Mouse (Mus musculus) MEL-GATA-1-ER (cell line): ENCODE data around the gene Gm3625.
A peak's percentile ranks its signal among the peaks of the same experiment; 100 is the strongest.
"Not testable (repeated sequence)": the region's sequence is repeated elsewhere in the genome, so short reads cannot be mapped to it uniquely, and the experiment has no call there.

Experiments used
- DNase-seq: peaks from one replicate; pipeline ENCODE4 v3.0.0-alpha.2; 2012; ENCODE audit warnings: low read depth; ENCODE audit errors: extremely low read depth

The Gm3625 gene

GRCm38 (mm10) chr12:4556891-4557290 lies 35.8 kb downstream of the Gm3625 start:
- DNase-seq: no peak

GRCm38 (mm10) chr12:4555451-4555850 lies 37.3 kb downstream of the Gm3625 start:
- no peak for DNase-seq

GRCm38 (mm10) chr12:4553704-4554103 lies 39.0 kb downstream of the Gm3625 start:
- not testable (repeated sequence) for DNase-seq

- DNase-seq: peak; percentile 73
Measured at GRCm38 (mm10) chr12:4548053-4549013, 44.4 kb downstream of the Gm3625 start.

- DNase-seq: no peak
Measured at GRCm38 (mm10) chr12:4547557-4547956, 45.2 kb downstream of the Gm3625 start.

GRCm38 (mm10) chr12:4546491-4546890 lies 46.2 kb downstream of the Gm3625 start:
- no peak for DNase-seq

GRCm38 (mm10) chr12:4545425-4545824 lies 47.3 kb downstream of the Gm3625 start:
- peak; percentile 54 for DNase-seq

- DNase-seq: no peak
Measured at GRCm38 (mm10) chr12:4544400-4544919, 48.3 kb downstream of the Gm3625 start.
